Mouse (Mus musculus) kidney, embryonic 16.5 days (tissue): ENCODE data around the gene Sqstm1. TPM values are rescaled to one million over a fixed set of nuclear protein-coding genes. Genes with fewer than 3 reads are reported as not detected.
A peak's percentile ranks its signal among the peaks of the same experiment; 100 is the strongest.

Experiments
- ATAC-seq: fragments of 200-750 bp; cut with Nextera tagmentation; 2 replicates; pipeline ENCODE4 v1.8.0; 2017; ENCODE audit warnings: moderate TSS enrichment; ENCODE audit not compliant: low FRiP score, low TSS enrichment
- H3K27ac ChIP-seq: fragments of 300-500 bp; sonication (generic); 2 replicates; pipeline ENCODE4 v1.5.1; 2014; ENCODE audit warnings: low read length
- H3K27me3 ChIP-seq: fragments of 300-500 bp; sonication (generic); 2 replicates; pipeline ENCODE4 v1.6.1; 2014; ENCODE audit warnings: low read length, control low read depth, mixed read lengths; ENCODE audit not compliant: insufficient read depth
- H3K36me3 ChIP-seq: fragments of 300-500 bp; sonication (generic); 2 replicates; pipeline ENCODE4 v1.6.1; 2014; ENCODE audit warnings: low read length, control low read depth, mixed read lengths; ENCODE audit not compliant: insufficient read depth
- H3K4me1 ChIP-seq: fragments of 300-500 bp; sonication (generic); 2 replicates; pipeline ENCODE4 v1.6.1; 2014; ENCODE audit warnings: low read length, control low read depth, mixed read lengths; ENCODE audit not compliant: insufficient read depth
- H3K4me2 ChIP-seq: fragments of 300-500 bp; sonication (generic); replicated peaks from 2 replicates; pipeline ENCODE4 v1.6.1; 2014; ENCODE audit warnings: low read depth, low read length
- H3K4me3 ChIP-seq: fragments of 300-500 bp; sonication (generic); 2 replicates; pipeline ENCODE4 v1.5.1; 2014; ENCODE audit warnings: mild to moderate bottlenecking, low read length
- H3K9ac ChIP-seq: fragments of 300-500 bp; sonication (generic); replicated peaks from 2 replicates; pipeline ENCODE4 v1.6.1; 2014; ENCODE audit warnings: low read length
- H3K9me3 ChIP-seq: fragments of 300-500 bp; sonication (generic); 2 replicates; pipeline ENCODE4 v1.6.1; 2016; ENCODE audit warnings: low read length, control low read depth
- WGBS: fragments of 180-500 bp; shearing (Covaris S2); extraction: QIAGEN DNeasy Blood & Tissue Kit; methylation state at CpG from one replicate; pipeline ENCODE4 v1.1.7; 2014; 5-methylcytosine and 5-hydroxymethylcytosine counted together
- polyA plus RNA-seq: library from polyadenylated mRNA; unstranded; fragments of >200 nt; fragmentation: Nextera tagmentation; extraction: Ambion mirVana; gene quantifications from 2 replicates; pipeline ENCODE4 v1.2.1, GENCODE M21; 2015

Sqstm1 gene
- polyA plus RNA-seq, 1 experiment from 2014 or later, result 338 TPM

- ATAC-seq, result no peak
- no peaks in the 10 kb centered on the region for H3K9me3 ChIP-seq
- no peak overlapping the region for H3K4me3 ChIP-seq
- H3K36me3 ChIP-seq, result no peaks in the 10 kb centered on the region
- no peak overlapping the region for H3K9ac ChIP-seq
- 0 out of 2 replicates have a peak, but pooled peaks cover 2% of the 10 kb centered on the region for H3K4me1 ChIP-seq
- WGBS, result 77% methylated on average over 6 of the region's 6 CpGs
- peaks cover under 1% of the 10 kb centered on the region; the same call in 1 of the 2 replicates for H3K27me3 ChIP-seq
- H3K27ac ChIP-seq, result no peak overlapping the region
- no peak overlapping the region for H3K4me2 ChIP-seq
Measured at GRCm38 (mm10) chr11:50243926-50244325, 33.3 kb upstream of the Sqstm1 start.

- no peak overlapping the region for H3K27ac ChIP-seq
- H3K9me3 ChIP-seq, result no peaks in the 10 kb centered on the region
- WGBS, result 75% methylated on average over 7 of the region's 7 CpGs
- no peak overlapping the region for H3K9ac ChIP-seq
- H3K4me2 ChIP-seq, result no peak overlapping the region
- H3K4me1 ChIP-seq, result peaks cover 14% of the 10 kb centered on the region; the same call in 1 of the 2 replicates
- no peaks in the 10 kb centered on the region for H3K36me3 ChIP-seq
- no peak overlapping the region for H3K4me3 ChIP-seq
- ATAC-seq, result no peak
- H3K27me3 ChIP-seq, result peaks cover 14% of the 10 kb centered on the region; the same call in 1 of the 2 replicates
Measured at GRCm38 (mm10) chr11:50240235-50240911, 29.7 kb upstream of the Sqstm1 start.

GRCm38 (mm10) chr11:50238821-50239791 is 28.5 kb upstream of the Sqstm1 start:
- WGBS, result 91% methylated on average over 9 of the region's 9 CpGs
- ATAC-seq, result no peak
- Histone ChIP-seq H3K27me3 (peaks cover 14% of the 10 kb centered on the region; the same call in 1 of the 2 replicates), H3K4me1 (peaks cover 14% of the 10 kb centered on the region; the same call in 1 of the 2 replicates), H3K9me3 (no peaks in the 10 kb centered on the region), H3K4me2 (no peak overlapping the region), H3K4me3 (no peak overlapping the region), H3K36me3 (peaks cover 11% of the 10 kb centered on the region), H3K9ac (no peak overlapping the region), H3K27ac (no peak overlapping the region)

GRCm38 (mm10) chr11:50238324-50238723 is 27.7 kb upstream of the Sqstm1 start, which contains the start of gene Ltc4s:
TSS of gene Ltc4s (minus strand) at chr11:50238616.
- H3K4me1 ChIP-seq, result peaks cover 14% of the 10 kb centered on the region; the same call in 1 of the 2 replicates
- peaks cover 14% of the 10 kb centered on the region; the same call in 1 of the 2 replicates for H3K27me3 ChIP-seq
- no peaks in the 10 kb centered on the region for H3K9me3 ChIP-seq
- ATAC-seq, result no peak
- H3K9ac ChIP-seq, result peak within 1 kb of the TSS; percentile 71; the same call in 1 of the 2 replicates
- H3K36me3 ChIP-seq, result peaks cover 18% of the 10 kb centered on the region
- H3K4me2 ChIP-seq, result peak within 1 kb of the TSS; percentile 96
- peak within 1 kb of the TSS; percentile 65 for H3K4me3 ChIP-seq
- 50% methylated on average over 10 of the region's 10 CpGs for WGBS
- no peak within 1 kb of the TSS for H3K27ac ChIP-seq

- 1% methylated on average over 66 of the region's 66 CpGs for WGBS
Measured at GRCm38 (mm10) chr11:50236937-50237835, 26.6 kb upstream of the Sqstm1 start.

GRCm38 (mm10) chr11:50236540-50236936 is 25.9 kb upstream of the Sqstm1 start:
- WGBS, result under 1% methylated on average over 24 of the region's 27 CpGs
- Histone ChIP-seq H3K27ac (no peak overlapping the region), H3K4me1 (peaks cover 14% of the 10 kb centered on the region; the same call in 1 of the 2 replicates), H3K9me3 (no peaks in the 10 kb centered on the region), H3K9ac (peak overlapping the region; percentile 71), H3K36me3 (peaks cover 35% of the 10 kb centered on the region), H3K27me3 (peaks cover 14% of the 10 kb centered on the region; the same call in 1 of the 2 replicates), H3K4me3 (peak overlapping the region; percentile 65), H3K4me2 (peak overlapping the region; percentile 96)
- ATAC-seq, result peak; percentile 93

More at GRCm38 (mm10) chr11:50236937-50237835, 26.6 kb upstream of the Sqstm1 start:
- Histone ChIP-seq H3K4me1 (peaks cover 14% of the 10 kb centered on the region; the same call in 1 of the 2 replicates), H3K4me2 (peak overlapping the region; percentile 96), H3K36me3 (peaks cover 30% of the 10 kb centered on the region), H3K9ac (peak overlapping the region; percentile 71), H3K4me3 (peak overlapping the region; percentile 65), H3K27ac (no peak overlapping the region), H3K27me3 (peaks cover 14% of the 10 kb centered on the region; the same call in 1 of the 2 replicates), H3K9me3 (no peaks in the 10 kb centered on the region)
- ATAC-seq, result peak; percentile 32

- H3K36me3 ChIP-seq, result peaks cover 36% of the 10 kb centered on the region
- H3K27me3 ChIP-seq, result peaks cover 14% of the 10 kb centered on the region; the same call in 1 of the 2 replicates
- WGBS, result 92% methylated on average over 19 of the region's 25 CpGs
- H3K9me3 ChIP-seq, result no peaks in the 10 kb centered on the region
- H3K4me2 ChIP-seq, result no peak overlapping the region
- no peak overlapping the region for H3K4me3 ChIP-seq
- no peak overlapping the region for H3K9ac ChIP-seq
- peaks cover 25% of the 10 kb centered on the region for H3K4me1 ChIP-seq
- no peak overlapping the region for H3K27ac ChIP-seq
- ATAC-seq, result no peak
Measured at GRCm38 (mm10) chr11:50234606-50235005, 24.0 kb upstream of the Sqstm1 start.

GRCm38 (mm10) chr11:50233993-50234392 is 23.4 kb upstream of the Sqstm1 start:
- Histone ChIP-seq H3K4me1 (peaks cover 31% of the 10 kb centered on the region), H3K36me3 (peaks cover 36% of the 10 kb centered on the region), H3K27me3 (peaks cover 14% of the 10 kb centered on the region; the same call in 1 of the 2 replicates), H3K4me2 (no peak overlapping the region), H3K4me3 (no peak overlapping the region), H3K27ac (no peak overlapping the region), H3K9ac (no peak overlapping the region), H3K9me3 (no peaks in the 10 kb centered on the region)
- ATAC-seq, result no peak
- 84% methylated on average over 11 of the region's 11 CpGs for WGBS

- H3K4me2 ChIP-seq, result no peak overlapping the region
- peaks cover 36% of the 10 kb centered on the region for H3K36me3 ChIP-seq
- 0 out of 2 replicates have a peak, but pooled peaks cover 4% of the 10 kb centered on the region for H3K27me3 ChIP-seq
- no peak overlapping the region for H3K4me3 ChIP-seq
- WGBS, result 90% methylated on average over 13 of the region's 13 CpGs
- H3K27ac ChIP-seq, result no peak overlapping the region
- no peak overlapping the region for H3K9ac ChIP-seq
- ATAC-seq, result no peak
- H3K9me3 ChIP-seq, result no peaks in the 10 kb centered on the region
- H3K4me1 ChIP-seq, result peaks cover 39% of the 10 kb centered on the region
Measured at GRCm38 (mm10) chr11:50233022-50233421, 22.4 kb upstream of the Sqstm1 start.
